Mouse (Mus musculus) E14TG2a.4 (cell line): Measurements from ENCODE around the gene Rgma.
A peak's percentile ranks its signal among the peaks of the same experiment; 100 is the strongest.

Experiments used
- H3K27me3 ChIP-seq: 2 replicates; pipeline ENCODE4 v1.6.1; 2014; ENCODE audit warnings: low read length, control low read depth; ENCODE audit not compliant: insufficient read depth
- H3K36me3 ChIP-seq: 2 replicates; pipeline ENCODE4 v1.6.1; 2014; ENCODE audit warnings: low read length, control low read depth; ENCODE audit not compliant: insufficient read depth
- H3K4me1 ChIP-seq: replicated peaks from 2 replicates; pipeline ENCODE4 v1.6.1; 2014; ENCODE audit warnings: low read depth, low read length, control low read depth
- H3K4me3 ChIP-seq: replicated peaks from 2 replicates; pipeline ENCODE4 v1.5.1; 2014; ENCODE audit warnings: mild to moderate bottlenecking, low read length
- H3K9me3 ChIP-seq: 2 replicates; pipeline ENCODE4 v1.6.1; 2014; ENCODE audit warnings: low read length, control low read depth
- CTCF ChIP-seq: conservative IDR thresholded peaks from 2 replicates; pipeline ENCODE4 v1.5.1; 2014; ENCODE audit warnings: low read length
- NANOG ChIP-seq: IDR thresholded peaks from 2 replicates; pipeline ENCODE4 v1.6.1; 2014; ENCODE audit warnings: borderline replicate concordance, low read length, mixed read lengths
- POU5F1 ChIP-seq: IDR thresholded peaks from 2 replicates; pipeline ENCODE4 v1.6.1; 2014; ENCODE audit warnings: low read length, borderline replicate concordance

Rgma gene

DNA sequence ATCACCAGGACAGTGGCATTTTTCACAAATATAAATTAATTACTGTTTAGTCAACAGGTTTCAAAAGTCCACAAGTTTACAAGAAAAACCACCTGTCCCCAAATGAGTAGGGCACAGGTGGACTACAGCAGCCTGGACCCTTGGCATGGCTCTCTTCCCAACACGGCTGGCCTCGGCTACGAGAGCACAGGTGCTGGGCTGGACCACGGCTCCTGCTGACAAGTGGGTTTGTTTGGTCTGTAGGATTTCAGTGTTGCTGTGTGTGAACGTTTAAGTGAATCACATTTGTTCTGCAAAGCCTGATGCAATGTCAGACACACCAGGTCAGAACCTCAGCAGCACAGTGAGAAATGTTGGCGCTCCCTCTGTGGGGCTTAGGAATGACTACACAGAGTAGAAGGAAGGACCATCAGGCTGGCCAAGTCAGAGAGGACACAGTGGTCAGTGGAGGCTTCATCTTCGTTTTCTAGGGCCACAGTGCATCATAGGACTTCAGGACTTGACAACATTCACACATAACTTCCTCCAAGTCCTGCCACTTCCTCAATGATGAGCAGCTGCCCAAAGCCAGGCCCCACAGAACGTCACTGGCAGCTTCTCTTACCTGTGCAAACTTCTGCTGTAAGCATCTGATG, 51.6 kb downstream of the Rgma start:
- TF ChIP-seq NANOG, result no peak
- TF ChIP-seq CTCF, result no peak
- no peak for TF ChIP-seq POU5F1
- Histone ChIP-seq H3K27me3 (peaks cover 7% of the 10 kb centered on the region; the same call in 1 of the 2 replicates), H3K9me3 (no peaks in the 10 kb centered on the region), H3K4me3 (no peak overlapping the region), H3K4me1 (peaks cover 52% of the 10 kb centered on the region), H3K36me3 (peaks cover 55% of the 10 kb centered on the region)

DNA sequence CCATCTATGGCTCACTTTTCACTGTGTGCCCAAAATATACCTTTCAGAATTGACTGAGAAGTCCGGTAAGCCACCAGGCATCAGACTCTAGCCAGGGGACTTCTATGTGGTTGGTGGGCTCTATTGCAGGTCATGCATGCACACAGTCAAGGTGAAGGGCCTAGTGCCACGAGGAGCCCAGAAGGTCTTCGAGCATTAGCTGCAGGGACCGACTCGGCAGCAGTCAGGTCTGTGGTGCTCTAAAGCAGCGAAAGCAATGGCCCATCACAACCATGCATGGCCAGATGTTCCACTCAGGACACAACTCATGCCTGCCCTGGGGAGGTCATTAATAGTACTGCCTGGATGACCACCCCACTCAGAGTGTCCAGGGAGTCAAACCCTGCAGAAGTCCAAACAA, 52.5 kb downstream of the Rgma start:
- TF ChIP-seq CTCF (no peak), NANOG (no peak), POU5F1 (no peak)
- H3K27me3 ChIP-seq, result peaks cover 4% of the 10 kb centered on the region; the same call in 1 of the 2 replicates
- H3K4me1 ChIP-seq, result peaks cover 49% of the 10 kb centered on the region
- no peak overlapping the region for H3K4me3 ChIP-seq
- peaks cover 59% of the 10 kb centered on the region for H3K36me3 ChIP-seq
- H3K9me3 ChIP-seq, result no peaks in the 10 kb centered on the region

DNA sequence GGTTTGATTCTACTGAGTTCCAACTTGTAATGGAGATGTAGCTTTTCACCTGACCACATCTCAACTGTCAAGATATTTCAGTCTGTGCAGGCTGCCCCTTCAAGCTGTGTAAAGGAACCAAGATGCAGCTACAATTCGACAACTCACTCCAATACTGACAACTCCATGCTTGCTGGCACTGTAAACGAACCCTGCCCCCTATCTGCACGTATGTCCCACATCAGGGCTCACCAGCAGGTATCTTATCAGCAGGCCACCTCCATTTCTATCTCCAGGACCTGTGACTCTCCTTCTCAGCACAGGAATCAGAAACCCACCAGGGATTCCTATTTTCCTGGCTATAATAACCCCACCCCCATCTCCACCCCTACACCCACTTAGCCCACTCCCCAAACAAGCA, 53.2 kb downstream of the Rgma start:
- Histone ChIP-seq H3K36me3 (peaks cover 67% of the 10 kb centered on the region), H3K9me3 (no peaks in the 10 kb centered on the region), H3K27me3 (no peaks in the 10 kb centered on the region), H3K4me3 (no peak overlapping the region), H3K4me1 (peaks cover 42% of the 10 kb centered on the region)
- TF ChIP-seq NANOG (no peak), POU5F1 (no peak), CTCF (no peak)

DNA sequence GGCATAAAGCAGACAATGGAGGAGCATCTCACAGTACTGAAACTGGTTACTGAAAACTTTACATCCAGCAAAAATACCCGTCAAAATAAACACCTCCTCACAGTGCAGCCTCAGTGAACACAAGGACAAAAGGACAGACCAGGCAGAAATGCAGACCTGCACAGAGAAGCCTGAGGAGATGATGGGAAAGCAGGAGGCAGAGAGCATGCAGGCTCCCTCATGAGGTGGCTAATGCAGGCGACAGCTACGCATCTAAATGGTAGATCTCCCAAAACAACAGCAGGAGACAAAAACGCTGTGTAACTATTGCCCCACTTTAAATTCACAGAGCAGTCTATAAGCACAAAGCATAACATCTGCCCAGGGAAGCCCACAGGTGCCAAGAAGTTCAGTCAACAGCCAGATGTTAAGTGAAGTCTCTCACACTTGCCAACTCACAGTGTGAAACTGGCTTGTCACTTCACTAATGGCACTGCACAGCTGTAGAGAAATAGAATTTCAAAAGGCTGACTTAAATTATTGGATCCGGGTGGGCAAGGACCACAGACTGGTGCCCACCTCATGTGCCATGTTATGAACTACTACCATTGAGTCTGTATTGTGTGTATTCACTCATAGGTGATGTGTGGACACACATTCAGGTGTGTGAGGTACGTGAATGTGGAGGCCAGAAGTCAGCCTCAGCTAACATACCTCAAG, 58.5 kb downstream of the Rgma start:
- H3K36me3 ChIP-seq, result peaks cover 94% of the 10 kb centered on the region
- H3K4me3 ChIP-seq, result no peak overlapping the region
- TF ChIP-seq NANOG, result no peak
- TF ChIP-seq POU5F1, result no peak
- no peak for TF ChIP-seq CTCF
- H3K4me1 ChIP-seq, result peaks cover 17% of the 10 kb centered on the region; the same call in 1 of the 2 replicates
- no peaks in the 10 kb centered on the region for H3K9me3 ChIP-seq
- no peaks in the 10 kb centered on the region for H3K27me3 ChIP-seq

DNA sequence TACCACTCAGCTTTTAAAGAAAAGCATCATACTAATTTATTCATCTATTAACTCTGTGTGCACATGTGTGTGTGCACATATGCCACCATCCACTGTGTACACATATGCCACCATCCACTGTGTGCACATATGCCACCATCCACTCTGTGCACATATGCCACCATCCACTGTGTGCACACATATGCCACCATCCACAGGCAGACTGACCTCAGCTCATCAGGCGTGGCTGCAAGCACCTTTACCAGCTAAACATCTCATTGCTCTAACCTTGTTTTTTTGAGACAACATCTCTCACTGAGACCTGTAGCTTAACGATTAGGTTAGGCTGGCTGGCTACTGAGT, 59.0 kb downstream of the Rgma start:
- Histone ChIP-seq H3K9me3 (no peaks in the 10 kb centered on the region), H3K4me1 (peaks cover 17% of the 10 kb centered on the region; the same call in 1 of the 2 replicates), H3K36me3 (peaks cover 94% of the 10 kb centered on the region), H3K4me3 (no peak overlapping the region), H3K27me3 (no peaks in the 10 kb centered on the region)
- TF ChIP-seq NANOG (no peak), CTCF (no peak), POU5F1 (no peak)

DNA sequence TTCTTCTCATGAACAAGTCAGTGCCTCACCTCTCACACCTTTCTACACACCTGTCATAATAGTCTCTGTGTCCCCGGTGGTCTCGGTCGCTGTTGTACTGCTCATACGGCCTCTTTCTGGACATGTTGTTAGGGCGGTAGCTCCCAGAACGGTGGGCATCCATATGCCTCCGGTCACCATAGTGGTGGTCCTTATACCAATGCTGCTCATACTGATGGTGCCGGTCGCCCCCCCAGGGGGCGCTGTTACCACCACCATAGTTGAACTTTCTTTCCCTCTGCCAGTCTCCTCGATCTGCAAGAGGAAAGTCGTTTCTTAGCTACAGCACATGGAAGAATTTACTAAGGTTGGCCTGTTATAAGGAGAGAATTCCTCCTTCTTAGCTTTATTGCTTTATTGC, 60.4 kb downstream of the Rgma start:
- Histone ChIP-seq H3K36me3 (peaks cover 94% of the 10 kb centered on the region), H3K4me3 (no peak overlapping the region), H3K4me1 (peaks cover 13% of the 10 kb centered on the region; the same call in 1 of the 2 replicates), H3K27me3 (no peaks in the 10 kb centered on the region), H3K9me3 (no peaks in the 10 kb centered on the region)
- TF ChIP-seq NANOG (no peak), CTCF (peak; percentile 75), POU5F1 (no peak)

DNA sequence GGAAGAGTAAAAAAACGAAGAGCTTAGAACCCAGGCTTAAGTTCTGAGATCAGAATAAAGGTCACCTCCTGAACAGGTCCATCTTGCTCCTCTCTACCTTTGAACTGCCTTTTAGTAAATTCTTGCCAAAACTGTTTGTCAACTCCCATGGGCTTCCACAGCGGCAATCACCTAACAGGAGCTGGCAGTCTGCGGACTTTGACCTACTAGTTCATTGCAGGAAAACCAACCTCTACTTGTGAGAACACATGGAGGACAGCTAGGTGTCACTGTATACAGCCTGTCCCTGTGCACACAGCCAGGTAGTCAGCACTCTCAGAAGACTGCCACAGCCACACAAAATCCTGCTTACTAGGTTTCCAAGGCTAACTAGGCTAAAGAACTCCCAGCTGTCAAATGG, 66.5 kb downstream of the Rgma start:
- no peaks in the 10 kb centered on the region for H3K9me3 ChIP-seq
- H3K4me1 ChIP-seq, result no peaks in the 10 kb centered on the region
- peaks cover 100% of the 10 kb centered on the region for H3K36me3 ChIP-seq
- TF ChIP-seq NANOG (no peak), CTCF (no peak), POU5F1 (no peak)
- no peaks in the 10 kb centered on the region for H3K27me3 ChIP-seq
- H3K4me3 ChIP-seq, result no peak overlapping the region

DNA sequence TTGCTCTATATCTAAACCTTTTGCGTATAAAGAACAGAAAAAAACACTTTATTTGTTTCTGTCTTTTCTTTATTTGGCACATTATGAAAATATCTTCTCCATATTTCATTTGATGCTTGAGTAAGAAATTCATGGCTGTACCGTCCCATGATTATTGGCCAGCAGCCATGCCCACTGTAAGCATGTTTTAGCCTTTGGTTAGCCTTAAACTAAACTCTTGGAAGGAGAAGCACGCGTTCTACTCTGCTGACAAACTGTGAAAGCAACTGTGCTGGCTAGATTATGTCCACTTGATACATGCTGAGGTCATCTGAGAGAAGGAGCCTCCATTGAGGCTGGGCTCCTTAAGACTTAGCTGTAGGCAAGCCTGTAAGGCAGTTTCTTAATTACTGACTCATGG, 66.9 kb downstream of the Rgma start:
- Histone ChIP-seq H3K4me3 (no peak overlapping the region), H3K4me1 (no peaks in the 10 kb centered on the region), H3K36me3 (peaks cover 100% of the 10 kb centered on the region), H3K9me3 (no peaks in the 10 kb centered on the region), H3K27me3 (no peaks in the 10 kb centered on the region)
- TF ChIP-seq POU5F1 (no peak), CTCF (no peak), NANOG (no peak)

DNA sequence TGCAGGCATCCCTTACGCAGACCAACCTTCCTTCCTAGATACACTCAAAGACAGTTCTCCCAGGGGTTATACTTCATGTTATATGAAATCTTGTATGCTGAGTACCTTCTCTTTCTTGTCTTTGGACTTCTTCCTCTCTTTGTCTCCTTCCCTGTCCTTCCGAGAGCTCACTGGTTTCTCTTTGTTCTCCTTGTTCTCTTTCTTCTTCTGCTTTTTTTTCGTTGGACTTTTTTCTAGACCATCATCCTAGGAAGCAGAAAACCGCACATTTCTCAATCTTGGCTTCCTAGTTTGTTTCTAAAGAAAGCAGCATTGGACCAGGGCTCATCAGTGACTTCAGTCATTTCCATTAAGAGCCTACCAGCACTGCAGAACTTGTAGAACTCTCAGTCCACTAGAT, 76.3 kb downstream of the Rgma start:
- H3K27me3 ChIP-seq, result no peaks in the 10 kb centered on the region
- no peaks in the 10 kb centered on the region for H3K9me3 ChIP-seq
- peaks cover 9% of the 10 kb centered on the region; the same call in 1 of the 2 replicates for H3K4me1 ChIP-seq
- no peak overlapping the region for H3K4me3 ChIP-seq
- TF ChIP-seq POU5F1, result no peak
- TF ChIP-seq CTCF, result no peak
- TF ChIP-seq NANOG, result no peak
- peaks cover 99% of the 10 kb centered on the region for H3K36me3 ChIP-seq
